Mouse (Mus musculus) heart, embryonic 15.5 days (tissue): Measurements from ENCODE around the gene Chd5. TPM values are rescaled to one million over a fixed set of nuclear protein-coding genes. Genes with fewer than 3 reads are reported as not detected.

Experiments
- ATAC-seq: fragments of 200-750 bp; cut with Nextera tagmentation; replicated peaks from 2 replicates; pipeline ENCODE4 v1.8.0; 2017; ENCODE audit warnings: low read depth, moderate TSS enrichment; ENCODE audit not compliant: insufficient number of reproducible peaks, insufficient read depth, low FRiP score
- H3K27ac ChIP-seq: fragments of 300-500 bp; sonication (generic); 2 replicates; pipeline ENCODE4 v1.5.1; 2015; ENCODE audit warnings: mild to moderate bottlenecking, inconsistent platforms
- H3K27me3 ChIP-seq: fragments of 300-500 bp; sonication (generic); 2 replicates; pipeline ENCODE4 v1.6.1; 2015; ENCODE audit warnings: inconsistent platforms
- H3K36me3 ChIP-seq: fragments of 300-500 bp; sonication (generic); 2 replicates; pipeline ENCODE4 v1.6.1; 2015; ENCODE audit warnings: mild to moderate bottlenecking, inconsistent platforms
- H3K4me1 ChIP-seq: fragments of 300-500 bp; sonication (generic); replicated peaks from 2 replicates; pipeline ENCODE4 v1.6.1; 2015; ENCODE audit warnings: inconsistent platforms
- H3K4me2 ChIP-seq: fragments of 300-500 bp; sonication (generic); 2 replicates; pipeline ENCODE4 v1.6.1; 2015; ENCODE audit warnings: inconsistent platforms, mild to moderate bottlenecking, moderate library complexity
- H3K4me3 ChIP-seq: fragments of 300-500 bp; sonication (generic); 2 replicates; pipeline ENCODE4 v1.5.1; 2015; ENCODE audit warnings: mild to moderate bottlenecking, inconsistent platforms
- H3K9ac ChIP-seq: fragments of 300-500 bp; sonication (generic); 2 replicates; pipeline ENCODE4 v1.6.1; 2015; ENCODE audit warnings: mild to moderate bottlenecking, inconsistent platforms
- H3K9me3 ChIP-seq: fragments of 300-500 bp; sonication (generic); replicated peaks from 2 replicates; pipeline ENCODE4 v1.6.1; 2016; ENCODE audit warnings: inconsistent platforms
- WGBS: fragments of 180-500 bp; shearing (Covaris S2); methylation state at CpG from one replicate; pipeline ENCODE4 v1.1.7; 2015; ENCODE audit warnings: mixed read lengths; 5-methylcytosine and 5-hydroxymethylcytosine counted together
- polyA plus RNA-seq: library from polyadenylated mRNA; unstranded; fragments of >200 nt; fragmentation: Nextera tagmentation; extraction: Ambion mirVana; gene quantifications from 2 replicates; pipeline ENCODE4 v1.2.1, GENCODE M21; 2015

Chd5 gene
- polyA plus RNA-seq, 1 experiment from 2014 or later: 0.06 TPM

- H3K9me3 ChIP-seq: no peaks in the 10 kb centered on the region
- H3K4me1 ChIP-seq: peaks cover 33% of the 10 kb centered on the region
- WGBS: 34% methylated on average over 15 of the region's 15 CpGs
- H3K27me3 ChIP-seq: peaks cover 82% of the 10 kb centered on the region
- no peak overlapping the region for H3K4me2 ChIP-seq
- H3K9ac ChIP-seq: no peak overlapping the region
- no peak for ATAC-seq
- H3K27ac ChIP-seq: no peak overlapping the region
- no peak overlapping the region for H3K4me3 ChIP-seq
- H3K36me3 ChIP-seq: no peaks in the 10 kb centered on the region
These were observed 2.3 kb downstream of the Chd5 start for GRCm38 (mm10) chr4:152340584-152341284.

GRCm38 (mm10) chr4:152343296-152343695, 4.8 kb downstream of the Chd5 start:
- Histone ChIP-seq H3K4me2 (no peak overlapping the region), H3K4me1 (peaks cover 31% of the 10 kb centered on the region), H3K36me3 (no peaks in the 10 kb centered on the region), H3K27ac (no peak overlapping the region), H3K9ac (no peak overlapping the region), H3K27me3 (peaks cover 74% of the 10 kb centered on the region), H3K4me3 (no peak overlapping the region), H3K9me3 (no peaks in the 10 kb centered on the region)
- no peak for ATAC-seq
- WGBS: 12% methylated on average over 5 of the region's 5 CpGs

GRCm38 (mm10) chr4:152344651-152345050, 6.2 kb downstream of the Chd5 start:
- no peaks in the 10 kb centered on the region for H3K9me3 ChIP-seq
- peaks cover 74% of the 10 kb centered on the region for H3K27me3 ChIP-seq
- H3K4me3 ChIP-seq: no peak overlapping the region
- no peak overlapping the region for H3K4me2 ChIP-seq
- ATAC-seq: no peak
- peaks cover 18% of the 10 kb centered on the region for H3K4me1 ChIP-seq
- no peaks in the 10 kb centered on the region for H3K36me3 ChIP-seq
- no peak overlapping the region for H3K9ac ChIP-seq
- 51% methylated on average over 7 of the region's 7 CpGs for WGBS
- H3K27ac ChIP-seq: no peak overlapping the region

GRCm38 (mm10) chr4:152345120-152345889, 6.9 kb downstream of the Chd5 start:
- Histone ChIP-seq H3K4me1 (peaks cover 16% of the 10 kb centered on the region), H3K36me3 (no peaks in the 10 kb centered on the region), H3K9me3 (no peaks in the 10 kb centered on the region), H3K27ac (no peak overlapping the region), H3K4me2 (no peak overlapping the region), H3K27me3 (peaks cover 74% of the 10 kb centered on the region), H3K9ac (no peak overlapping the region), H3K4me3 (no peak overlapping the region)
- WGBS: 39% methylated on average over 7 of the region's 7 CpGs
- no peak for ATAC-seq

GRCm38 (mm10) chr4:152349837-152350381, 11.5 kb downstream of the Chd5 start:
- Histone ChIP-seq H3K9me3 (no peaks in the 10 kb centered on the region), H3K4me3 (no peak overlapping the region), H3K4me1 (peaks cover 6% of the 10 kb centered on the region), H3K4me2 (no peak overlapping the region), H3K27ac (no peak overlapping the region), H3K9ac (no peak overlapping the region), H3K36me3 (no peaks in the 10 kb centered on the region), H3K27me3 (peaks cover 62% of the 10 kb centered on the region)
- no peak for ATAC-seq
- 6% methylated on average over 17 of the region's 17 CpGs for WGBS

GRCm38 (mm10) chr4:152350722-152351421, 12.4 kb downstream of the Chd5 start:
- Histone ChIP-seq H3K4me2 (no peak overlapping the region), H3K27me3 (peaks cover 62% of the 10 kb centered on the region), H3K27ac (no peak overlapping the region), H3K9ac (no peak overlapping the region), H3K4me3 (no peak overlapping the region), H3K36me3 (no peaks in the 10 kb centered on the region), H3K9me3 (no peaks in the 10 kb centered on the region), H3K4me1 (no peaks in the 10 kb centered on the region)
- WGBS: 22% methylated on average over 8 of the region's 8 CpGs
- no peak for ATAC-seq

GRCm38 (mm10) chr4:152351422-152352305, 13.2 kb downstream of the Chd5 start:
- Histone ChIP-seq H3K4me1 (no peaks in the 10 kb centered on the region), H3K9ac (no peak overlapping the region), H3K4me2 (no peak overlapping the region), H3K9me3 (no peaks in the 10 kb centered on the region), H3K27ac (no peak overlapping the region), H3K27me3 (peaks cover 62% of the 10 kb centered on the region), H3K36me3 (no peaks in the 10 kb centered on the region), H3K4me3 (no peak overlapping the region)
- ATAC-seq: 0 out of 2 replicates have a peak, but pooled peaks have one; percentile 1
- 9% methylated on average over 14 of the region's 14 CpGs for WGBS

- H3K9ac ChIP-seq: no peak overlapping the region
- peaks cover 55% of the 10 kb centered on the region for H3K27me3 ChIP-seq
- no peak for ATAC-seq
These were observed 15.6 kb downstream of the Chd5 start for GRCm38 (mm10) chr4:152353886-152354637.

GRCm38 (mm10) chr4:152355672-152356071, 17.2 kb downstream of the Chd5 start:
- Histone ChIP-seq H3K9ac (no peak overlapping the region), H3K27ac (no peak overlapping the region), H3K36me3 (no peaks in the 10 kb centered on the region), H3K4me2 (no peak overlapping the region), H3K4me1 (0 out of 2 replicates have a peak, but pooled peaks cover 2% of the 10 kb centered on the region), H3K9me3 (no peaks in the 10 kb centered on the region), H3K4me3 (no peak overlapping the region), H3K27me3 (peaks cover 55% of the 10 kb centered on the region)
- no peak for ATAC-seq
- WGBS: 63% methylated on average over 7 of the region's 7 CpGs

More at GRCm38 (mm10) chr4:152353886-152354637, 15.6 kb downstream of the Chd5 start:
- no peak overlapping the region for H3K4me3 ChIP-seq
- H3K9me3 ChIP-seq: no peaks in the 10 kb centered on the region
- H3K36me3 ChIP-seq: no peaks in the 10 kb centered on the region
- H3K4me2 ChIP-seq: no peak overlapping the region
- no peak overlapping the region for H3K27ac ChIP-seq
- 69% methylated on average over 14 of the region's 14 CpGs for WGBS
- no peaks in the 10 kb centered on the region for H3K4me1 ChIP-seq

- WGBS: 6% methylated on average over 11 of the region's 11 CpGs
- H3K4me3 ChIP-seq: no peak overlapping the region
- H3K4me2 ChIP-seq: no peak overlapping the region
- no peak for ATAC-seq
- no peaks in the 10 kb centered on the region for H3K36me3 ChIP-seq
- H3K27me3 ChIP-seq: peaks cover 43% of the 10 kb centered on the region
- H3K27ac ChIP-seq: no peak overlapping the region
- no peaks in the 10 kb centered on the region for H3K9me3 ChIP-seq
- 0 out of 2 replicates have a peak, but pooled peaks cover 6% of the 10 kb centered on the region for H3K4me1 ChIP-seq
- H3K9ac ChIP-seq: no peak overlapping the region
These were observed 21.2 kb downstream of the Chd5 start for GRCm38 (mm10) chr4:152359700-152360099.
